Mouse (Mus musculus) testis, adult 2 months (tissue): Measurements from ENCODE around the gene Tab2. TPM values are rescaled to one million over a fixed set of nuclear protein-coding genes. Genes with fewer than 3 reads are reported as not detected.

Experiments
- H3K27ac ChIP-seq: fragments of 200-500 bp; 2 replicates; pipeline ENCODE4 v1.5.1; 2012; ENCODE audit warnings: low read depth, low read length; ENCODE audit not compliant: control insufficient read depth, insufficient read depth
- H3K27me3 ChIP-seq: fragments of 200-500 bp; 2 replicates; pipeline ENCODE4 v1.6.1; 2012; ENCODE audit warnings: mild to moderate bottlenecking, low read length, moderate library complexity; ENCODE audit not compliant: control insufficient read depth, insufficient read depth
- H3K36me3 ChIP-seq: fragments of 200-500 bp; 2 replicates; pipeline ENCODE4 v1.6.1; 2012; ENCODE audit warnings: mild to moderate bottlenecking, low read length; ENCODE audit not compliant: control insufficient read depth, insufficient read depth
- H3K4me1 ChIP-seq: fragments of 200-500 bp; 2 replicates; pipeline ENCODE4 v1.6.1; 2012; ENCODE audit warnings: low read length; ENCODE audit not compliant: control insufficient read depth, insufficient read depth
- H3K4me3 ChIP-seq: fragments of 200-500 bp; 2 replicates; pipeline ENCODE4 v1.5.1; 2012; ENCODE audit warnings: low read depth, mild to moderate bottlenecking, low read length, moderate library complexity, mixed read lengths; ENCODE audit not compliant: control insufficient read depth
- CTCF ChIP-seq: fragments of 200-500 bp; IDR thresholded peaks from 2 replicates; pipeline ENCODE4 v1.5.1; 2012; ENCODE audit warnings: low read depth, mild to moderate bottlenecking, inconsistent platforms, low read length, moderate library complexity; ENCODE audit not compliant: control insufficient read depth, insufficient read depth, insufficient replicate concordance
- POLR2A ChIP-seq: fragments of 200-500 bp; IDR thresholded peaks from 2 replicates; pipeline ENCODE4 v1.6.1; 2012; ENCODE audit warnings: low read depth, mild to moderate bottlenecking, inconsistent platforms, low read length, moderate library complexity; ENCODE audit not compliant: control insufficient read depth
- polyA plus RNA-seq: library from polyadenylated mRNA; depleted of rRNA; stranded (reverse); fragments of >200 nt; gene quantifications from 2 replicates; pipeline ENCODE4 v1.2.3, GENCODE M21; 2012; rRNA removed

The Tab2 gene
- polyA plus RNA-seq: 13.5 and 20.7 TPM in 2 replicates

DNA sequence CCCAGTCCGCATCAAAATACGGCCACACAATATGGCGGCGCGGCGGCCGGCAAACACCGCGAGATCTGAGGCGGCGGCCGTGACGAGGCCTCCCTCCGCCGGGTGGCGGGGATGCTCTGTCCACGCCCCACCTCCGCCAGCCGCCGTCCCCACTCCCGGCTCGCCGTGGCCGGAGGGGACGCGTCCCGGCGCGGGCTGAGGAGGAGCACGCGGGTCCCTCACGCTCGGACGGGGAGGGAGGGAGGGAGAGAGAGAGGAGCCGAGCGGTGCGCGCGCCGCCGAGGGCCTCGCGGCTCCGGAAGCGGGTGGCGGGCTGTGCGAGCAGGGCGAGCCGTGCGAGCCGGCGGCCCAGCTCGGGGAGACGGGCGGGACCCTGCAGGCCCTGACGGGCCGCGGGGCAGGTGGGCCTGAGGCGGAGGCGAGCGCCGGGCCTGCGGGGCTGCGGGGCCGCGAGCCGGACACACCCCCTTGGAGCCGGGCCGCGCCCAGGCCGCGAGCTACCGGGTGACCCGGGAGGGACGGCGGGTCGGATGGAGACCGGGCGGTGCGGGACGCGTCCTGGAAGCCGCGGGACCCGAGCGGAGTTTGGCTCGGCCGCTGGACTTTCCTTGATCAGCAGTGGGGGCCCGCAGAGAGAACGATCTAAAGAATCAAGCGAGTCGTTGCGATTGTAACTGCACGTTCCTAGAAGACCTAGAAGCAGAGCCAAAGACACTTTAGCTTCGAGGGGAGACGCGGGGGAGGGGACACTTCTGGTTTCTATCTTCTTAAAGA, at the start of gene Tab2:
Gene Tab2 (minus strand): TSS at position 3 of the 774 bp plus-strand sequence.
- no peaks in the 10 kb centered on the region; the same call in none of the 2 replicates for H3K4me1 ChIP-seq
- H3K27ac ChIP-seq: peak within 1 kb of the TSS; percentile 94
- no peaks in the 10 kb centered on the region for H3K36me3 ChIP-seq
- H3K27me3 ChIP-seq: no peaks in the 10 kb centered on the region
- H3K4me3 ChIP-seq: peak within 1 kb of the TSS; percentile 95
- TF ChIP-seq CTCF (no peak), POLR2A (peak; percentile 60; the same call in 1 of the 2 replicates)

DNA sequence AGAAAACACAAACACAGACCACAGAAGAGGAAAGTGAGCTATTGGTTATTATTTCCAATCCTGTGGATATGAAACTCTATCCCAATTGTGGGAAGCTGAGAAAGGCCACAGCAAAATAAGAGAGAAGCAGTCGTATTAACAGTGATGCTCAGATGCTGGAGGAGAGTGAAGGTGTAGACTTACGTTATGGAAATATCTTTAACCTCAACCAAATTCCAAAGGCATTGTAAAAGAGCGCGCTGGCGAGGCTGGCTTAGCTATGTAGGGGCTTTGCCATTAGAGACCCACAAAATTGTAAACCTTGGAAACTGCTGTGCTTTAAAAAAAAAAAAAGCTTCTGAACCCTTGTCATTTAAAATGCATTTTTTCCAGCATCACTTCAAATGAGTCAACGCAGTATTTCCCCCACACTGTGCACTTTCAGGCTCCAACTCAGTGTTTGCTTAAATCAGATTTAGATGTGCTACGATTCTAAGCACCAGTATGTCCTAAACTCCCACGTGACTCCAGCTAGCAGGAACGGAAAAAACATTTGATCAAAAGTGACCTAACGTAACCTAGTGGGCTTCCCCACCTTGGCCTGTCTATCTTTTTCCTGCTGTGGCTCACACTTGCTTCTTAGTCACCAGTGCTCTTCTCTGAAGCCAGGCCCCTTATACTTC, 36.4 kb upstream of the Tab2 start:
- H3K27me3 ChIP-seq: no peaks in the 10 kb centered on the region
- H3K27ac ChIP-seq: no peak overlapping the region
- no peaks in the 10 kb centered on the region for H3K36me3 ChIP-seq
- H3K4me3 ChIP-seq: no peak overlapping the region
- TF ChIP-seq CTCF: no peak
- TF ChIP-seq POLR2A: no peak
- no peaks in the 10 kb centered on the region for H3K4me1 ChIP-seq

DNA sequence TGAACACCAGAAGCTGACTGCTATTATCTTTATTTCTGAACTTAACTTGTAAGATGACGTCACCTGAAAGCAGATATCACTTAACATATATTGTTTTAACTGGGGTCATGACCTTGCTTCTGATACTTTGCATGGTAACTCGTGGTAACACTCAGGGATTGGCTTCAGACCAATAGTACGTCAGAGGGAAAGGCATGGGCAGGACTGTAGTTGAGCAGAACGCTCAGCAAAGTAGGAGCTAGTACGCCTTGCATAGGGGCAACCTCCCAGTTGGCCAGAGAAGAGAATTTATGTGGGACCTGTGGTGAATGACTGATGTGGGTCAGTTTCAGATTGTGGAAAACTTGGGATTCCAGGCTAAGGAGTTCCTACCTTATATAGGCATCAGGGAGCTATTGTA, 35.6 kb upstream of the Tab2 start:
- Histone ChIP-seq H3K4me1 (no peaks in the 10 kb centered on the region), H3K36me3 (no peaks in the 10 kb centered on the region), H3K4me3 (no peak overlapping the region), H3K27me3 (no peaks in the 10 kb centered on the region), H3K27ac (no peak overlapping the region)
- no peak for TF ChIP-seq CTCF
- no peak for TF ChIP-seq POLR2A

DNA sequence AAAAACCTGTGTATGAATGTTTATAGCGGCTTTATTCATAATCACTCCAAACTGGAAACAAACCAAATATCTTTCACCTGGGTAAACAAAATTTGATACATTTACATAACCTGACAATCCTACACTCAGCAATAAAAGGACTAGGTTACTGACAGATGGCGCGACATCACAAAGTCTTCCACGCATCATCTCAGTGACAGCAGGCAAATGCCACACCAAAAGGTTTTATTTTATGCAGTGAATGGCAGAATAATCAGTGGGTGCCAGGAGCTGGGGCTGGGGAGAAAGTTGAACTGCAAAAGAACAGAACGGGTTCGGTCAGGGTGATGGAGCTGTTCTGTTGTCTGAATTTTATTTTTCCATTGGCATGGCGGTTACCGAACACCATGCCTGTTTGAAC, 31.5 kb upstream of the Tab2 start:
- no peak overlapping the region for H3K4me3 ChIP-seq
- H3K36me3 ChIP-seq: no peaks in the 10 kb centered on the region
- H3K27me3 ChIP-seq: no peaks in the 10 kb centered on the region
- H3K4me1 ChIP-seq: no peaks in the 10 kb centered on the region
- TF ChIP-seq POLR2A (no peak), CTCF (no peak)
- H3K27ac ChIP-seq: no peak overlapping the region

DNA sequence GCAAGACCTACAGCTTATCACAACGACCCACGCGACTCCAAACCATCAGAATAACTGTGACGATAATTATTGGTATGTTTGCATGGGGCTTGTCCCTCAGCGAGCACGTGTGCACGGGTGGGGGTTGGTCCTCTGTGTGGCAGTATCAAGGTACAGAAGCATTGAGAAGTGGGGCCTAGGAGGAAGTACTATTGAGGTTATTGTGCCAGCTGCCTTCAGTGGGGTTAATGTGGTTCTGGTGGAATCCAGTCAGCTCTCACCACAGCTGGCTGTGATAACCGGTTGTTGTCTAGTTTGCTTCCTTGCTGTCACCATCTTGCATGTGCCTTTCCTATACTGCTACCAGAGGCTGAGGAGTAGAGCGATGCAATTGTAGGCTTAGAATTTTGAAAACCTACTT, 20.4 kb upstream of the Tab2 start:
- Histone ChIP-seq H3K36me3 (no peaks in the 10 kb centered on the region), H3K4me3 (no peak overlapping the region), H3K27me3 (no peaks in the 10 kb centered on the region), H3K4me1 (no peaks in the 10 kb centered on the region), H3K27ac (no peak overlapping the region)
- TF ChIP-seq POLR2A: no peak
- no peak for TF ChIP-seq CTCF

DNA sequence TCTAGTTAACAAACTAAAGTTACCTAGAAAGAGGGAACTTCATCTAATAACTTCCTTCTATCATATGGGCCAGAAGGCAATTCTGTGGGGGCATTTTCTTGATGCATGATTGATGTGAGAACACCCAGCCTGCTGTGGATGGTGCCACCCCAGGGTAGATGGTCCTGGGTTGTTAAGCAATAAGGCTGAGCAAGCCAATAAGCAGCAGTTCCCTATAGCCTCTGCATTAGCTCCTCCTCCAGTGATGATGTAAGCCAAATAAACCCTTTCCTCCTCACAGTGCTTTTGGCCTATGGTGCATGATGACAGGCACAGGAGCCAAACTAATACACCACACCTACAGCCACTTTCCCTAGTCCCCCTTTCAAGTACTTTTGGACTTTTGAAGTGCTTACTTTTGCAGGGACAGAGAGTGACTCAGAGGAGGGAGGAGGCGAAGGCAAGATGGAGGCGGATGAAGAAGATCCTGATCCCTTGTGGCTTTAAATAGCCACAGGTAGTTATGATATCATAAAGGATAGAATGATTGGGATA, 12.8 kb upstream of the Tab2 start:
- Histone ChIP-seq H3K27me3 (no peaks in the 10 kb centered on the region), H3K4me3 (no peak overlapping the region), H3K36me3 (no peaks in the 10 kb centered on the region), H3K4me1 (no peaks in the 10 kb centered on the region), H3K27ac (no peak overlapping the region)
- TF ChIP-seq POLR2A (no peak), CTCF (no peak)

DNA sequence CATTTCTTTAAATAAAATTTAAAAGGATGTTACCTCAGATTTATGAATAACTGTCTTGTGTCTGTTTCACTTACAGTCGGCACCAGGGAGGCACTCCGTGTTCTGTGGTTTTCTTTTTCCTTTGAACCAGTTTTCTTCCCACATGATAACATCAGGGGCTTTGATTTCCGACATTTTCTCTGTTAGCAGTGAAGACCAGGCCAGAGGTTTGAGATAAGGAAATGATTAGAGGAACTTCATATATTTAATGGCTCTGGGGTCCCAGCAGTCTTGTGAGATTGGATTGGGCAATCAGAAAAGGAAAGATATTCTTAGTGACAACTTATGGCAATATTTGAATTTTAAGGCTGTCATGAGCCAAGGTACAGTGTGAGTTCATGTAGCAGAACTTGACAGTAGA, 11.1 kb upstream of the Tab2 start:
- H3K4me3 ChIP-seq: no peak overlapping the region
- no peak for TF ChIP-seq CTCF
- TF ChIP-seq POLR2A: no peak
- H3K36me3 ChIP-seq: no peaks in the 10 kb centered on the region
- no peak overlapping the region for H3K27ac ChIP-seq
- H3K4me1 ChIP-seq: no peaks in the 10 kb centered on the region
- H3K27me3 ChIP-seq: no peaks in the 10 kb centered on the region
